Mouse (Mus musculus) intestine, embryonic 15.5 days (tissue): ENCODE results near the gene Mctp1. TPM values are rescaled to one million over a fixed set of nuclear protein-coding genes. Genes with fewer than 3 reads are reported as not detected.

Experiments
- ATAC-seq: fragments of 200-750 bp; cut with Nextera tagmentation; 2 replicates; pipeline ENCODE4 v1.8.0; 2017; ENCODE audit warnings: moderate TSS enrichment, moderate library complexity
- H3K27ac ChIP-seq: fragments of 300-500 bp; sonication (generic); 2 replicates; pipeline ENCODE4 v1.5.1; 2015; ENCODE audit warnings: mild to moderate bottlenecking, inconsistent platforms
- H3K27me3 ChIP-seq: fragments of 300-500 bp; sonication (generic); replicated peaks from 2 replicates; pipeline ENCODE4 v1.6.1; 2015; ENCODE audit warnings: inconsistent platforms
- H3K36me3 ChIP-seq: fragments of 300-500 bp; sonication (generic); 2 replicates; pipeline ENCODE4 v1.6.1; 2015; ENCODE audit warnings: inconsistent platforms
- H3K4me1 ChIP-seq: fragments of 300-500 bp; sonication (generic); replicated peaks from 2 replicates; pipeline ENCODE4 v1.6.1; 2015; ENCODE audit warnings: inconsistent platforms
- H3K4me2 ChIP-seq: fragments of 300-500 bp; sonication (generic); replicated peaks from 2 replicates; pipeline ENCODE4 v1.6.1; 2015; ENCODE audit warnings: mild to moderate bottlenecking, inconsistent platforms
- H3K4me3 ChIP-seq: fragments of 300-500 bp; sonication (generic); replicated peaks from 2 replicates; pipeline ENCODE4 v1.5.1; 2015; ENCODE audit warnings: inconsistent platforms
- H3K9ac ChIP-seq: fragments of 300-500 bp; sonication (generic); 2 replicates; pipeline ENCODE4 v1.6.1; 2015; ENCODE audit warnings: inconsistent platforms
- H3K9me3 ChIP-seq: fragments of 300-500 bp; sonication (generic); 2 replicates; pipeline ENCODE4 v1.6.1; 2016; ENCODE audit warnings: inconsistent platforms
- WGBS: fragments of 180-500 bp; shearing (Covaris S2); methylation state at CpG from one replicate; pipeline ENCODE4 v1.1.7; 2015; 5-methylcytosine and 5-hydroxymethylcytosine counted together
- polyA plus RNA-seq: library from polyadenylated mRNA; unstranded; fragments of >200 nt; fragmentation: Nextera tagmentation; extraction: Ambion mirVana; gene quantifications from 2 replicates; pipeline ENCODE4 v1.2.1, GENCODE M21; 2015

Gene Mctp1
- polyA plus RNA-seq, 1 experiment from 2014 or later = 0.62 TPM

- Histone ChIP-seq H3K4me1 (no peaks in the 10 kb centered on the region), H3K36me3 (no peaks in the 10 kb centered on the region), H3K9ac (no peak overlapping the region), H3K9me3 (no peaks in the 10 kb centered on the region), H3K4me3 (no peak overlapping the region), H3K4me2 (no peak overlapping the region), H3K27ac (no peak overlapping the region), H3K27me3 (no peaks in the 10 kb centered on the region)
- no peak for ATAC-seq
- 84% methylated on average over 2 of the region's 2 CpGs for WGBS
Measured at GRCm38 (mm10) chr13:76515896-76516295, 131.6 kb downstream of the Mctp1 start.

GRCm38 (mm10) chr13:76523170-76523569 is 138.8 kb downstream of the Mctp1 start:
- H3K9me3 ChIP-seq = no peaks in the 10 kb centered on the region
- H3K36me3 ChIP-seq = no peaks in the 10 kb centered on the region
- H3K27me3 ChIP-seq = no peaks in the 10 kb centered on the region
- no peak overlapping the region for H3K4me2 ChIP-seq
- WGBS = 80% methylated on average over 1 of the region's 1 CpGs
- no peak for ATAC-seq
- H3K27ac ChIP-seq = no peak overlapping the region
- H3K4me3 ChIP-seq = no peak overlapping the region
- H3K9ac ChIP-seq = no peak overlapping the region
- no peaks in the 10 kb centered on the region for H3K4me1 ChIP-seq

GRCm38 (mm10) chr13:76527326-76527725 is 143.0 kb downstream of the Mctp1 start:
- Histone ChIP-seq H3K4me3 (no peak overlapping the region), H3K4me2 (no peak overlapping the region), H3K9me3 (no peaks in the 10 kb centered on the region), H3K27ac (no peak overlapping the region), H3K27me3 (no peaks in the 10 kb centered on the region), H3K9ac (no peak overlapping the region), H3K4me1 (no peaks in the 10 kb centered on the region), H3K36me3 (no peaks in the 10 kb centered on the region)
- ATAC-seq = no peak

- ATAC-seq = no peak
- no peaks in the 10 kb centered on the region for H3K4me1 ChIP-seq
Measured at GRCm38 (mm10) chr13:76527751-76528150, 143.4 kb downstream of the Mctp1 start.

GRCm38 (mm10) chr13:76529915-76530314 is 145.6 kb downstream of the Mctp1 start:
- H3K36me3 ChIP-seq = no peaks in the 10 kb centered on the region
- no peak overlapping the region for H3K9ac ChIP-seq
- H3K4me2 ChIP-seq = no peak overlapping the region
- H3K27me3 ChIP-seq = no peaks in the 10 kb centered on the region
- H3K4me3 ChIP-seq = no peak overlapping the region
- 86% methylated on average over 2 of the region's 2 CpGs for WGBS
- no peaks in the 10 kb centered on the region for H3K4me1 ChIP-seq
- H3K9me3 ChIP-seq = no peaks in the 10 kb centered on the region
- H3K27ac ChIP-seq = no peak overlapping the region
- ATAC-seq = no peak

More at GRCm38 (mm10) chr13:76527751-76528150, 143.4 kb downstream of the Mctp1 start:
- WGBS = 20% methylated on average over 1 of the region's 1 CpGs
- Histone ChIP-seq H3K9me3 (no peaks in the 10 kb centered on the region), H3K9ac (no peak overlapping the region), H3K27me3 (no peaks in the 10 kb centered on the region), H3K4me3 (no peak overlapping the region), H3K4me2 (no peak overlapping the region), H3K27ac (no peak overlapping the region), H3K36me3 (no peaks in the 10 kb centered on the region)

- Histone ChIP-seq H3K9me3 (no peaks in the 10 kb centered on the region), H3K4me2 (no peak overlapping the region), H3K4me3 (no peak overlapping the region), H3K27me3 (no peaks in the 10 kb centered on the region), H3K36me3 (no peaks in the 10 kb centered on the region), H3K27ac (no peak overlapping the region), H3K9ac (no peak overlapping the region), H3K4me1 (no peaks in the 10 kb centered on the region)
- ATAC-seq = no peak
- 88% methylated on average over 3 of the region's 3 CpGs for WGBS
Measured at GRCm38 (mm10) chr13:76530867-76531504, 146.7 kb downstream of the Mctp1 start.

- ATAC-seq = no peak
- H3K9me3 ChIP-seq = no peaks in the 10 kb centered on the region
- H3K36me3 ChIP-seq = no peaks in the 10 kb centered on the region
Measured at GRCm38 (mm10) chr13:76547854-76548253, 163.5 kb downstream of the Mctp1 start.

GRCm38 (mm10) chr13:76560918-76561317 is 176.6 kb downstream of the Mctp1 start:
- H3K4me3 ChIP-seq = no peak overlapping the region
- no peak overlapping the region for H3K9ac ChIP-seq
- no peaks in the 10 kb centered on the region for H3K9me3 ChIP-seq
- H3K36me3 ChIP-seq = no peaks in the 10 kb centered on the region
- no peak overlapping the region for H3K27ac ChIP-seq
- 85% methylated on average over 8 of the region's 8 CpGs for WGBS
- no peaks in the 10 kb centered on the region for H3K27me3 ChIP-seq
- no peak overlapping the region for H3K4me2 ChIP-seq
- ATAC-seq = no peak
- no peaks in the 10 kb centered on the region for H3K4me1 ChIP-seq

More at GRCm38 (mm10) chr13:76547854-76548253, 163.5 kb downstream of the Mctp1 start:
- WGBS = 51% methylated on average over 2 of the region's 2 CpGs
- Histone ChIP-seq H3K4me3 (no peak overlapping the region), H3K27ac (no peak overlapping the region), H3K4me1 (no peaks in the 10 kb centered on the region), H3K4me2 (no peak overlapping the region), H3K9ac (no peak overlapping the region), H3K27me3 (no peaks in the 10 kb centered on the region)

GRCm38 (mm10) chr13:76561594-76561993 is 177.3 kb downstream of the Mctp1 start:
- no peaks in the 10 kb centered on the region for H3K4me1 ChIP-seq
- H3K27me3 ChIP-seq = no peaks in the 10 kb centered on the region
- H3K4me3 ChIP-seq = no peak overlapping the region
- no peak overlapping the region for H3K4me2 ChIP-seq
- H3K9ac ChIP-seq = no peak overlapping the region
- no peak for ATAC-seq
- H3K9me3 ChIP-seq = no peaks in the 10 kb centered on the region
- WGBS = 65% methylated on average over 3 of the region's 3 CpGs
- H3K27ac ChIP-seq = no peak overlapping the region
- H3K36me3 ChIP-seq = no peaks in the 10 kb centered on the region

- Histone ChIP-seq H3K4me1 (no peaks in the 10 kb centered on the region), H3K36me3 (no peaks in the 10 kb centered on the region), H3K9me3 (no peaks in the 10 kb centered on the region), H3K27ac (no peak overlapping the region), H3K4me2 (no peak overlapping the region), H3K27me3 (no peaks in the 10 kb centered on the region), H3K9ac (no peak overlapping the region), H3K4me3 (no peak overlapping the region)
- ATAC-seq = no peak
Measured at GRCm38 (mm10) chr13:76564061-76564460, 179.7 kb downstream of the Mctp1 start.

- no peak overlapping the region for H3K9ac ChIP-seq
- H3K4me1 ChIP-seq = no peaks in the 10 kb centered on the region
- H3K9me3 ChIP-seq = no peaks in the 10 kb centered on the region
- H3K27me3 ChIP-seq = no peaks in the 10 kb centered on the region
- H3K36me3 ChIP-seq = no peaks in the 10 kb centered on the region
- WGBS = 88% methylated on average over 3 of the region's 3 CpGs
- H3K27ac ChIP-seq = no peak overlapping the region
- H3K4me2 ChIP-seq = no peak overlapping the region
- ATAC-seq = no peak
- H3K4me3 ChIP-seq = no peak overlapping the region
Measured at GRCm38 (mm10) chr13:76566024-76566423, 181.7 kb downstream of the Mctp1 start.

- no peaks in the 10 kb centered on the region for H3K4me1 ChIP-seq
Measured at GRCm38 (mm10) chr13:76567448-76567847, 183.1 kb downstream of the Mctp1 start.

GRCm38 (mm10) chr13:76568569-76569211 is 184.4 kb downstream of the Mctp1 start:
- Histone ChIP-seq H3K4me2 (no peak overlapping the region), H3K9me3 (no peaks in the 10 kb centered on the region), H3K4me1 (no peaks in the 10 kb centered on the region), H3K27me3 (no peaks in the 10 kb centered on the region), H3K4me3 (no peak overlapping the region), H3K27ac (no peak overlapping the region), H3K36me3 (no peaks in the 10 kb centered on the region), H3K9ac (no peak overlapping the region)
- ATAC-seq = no peak
- 69% methylated on average over 2 of the region's 2 CpGs for WGBS

More at GRCm38 (mm10) chr13:76567448-76567847, 183.1 kb downstream of the Mctp1 start:
- Histone ChIP-seq H3K9me3 (no peaks in the 10 kb centered on the region), H3K4me2 (no peak overlapping the region), H3K36me3 (no peaks in the 10 kb centered on the region), H3K4me3 (no peak overlapping the region), H3K27ac (no peak overlapping the region), H3K9ac (no peak overlapping the region), H3K27me3 (no peaks in the 10 kb centered on the region)
- ATAC-seq = no peak
- WGBS = 81% methylated on average over 4 of the region's 4 CpGs
